Mouse (Mus musculus) hindbrain, embryonic 16.5 days (tissue): ENCODE measurements around the gene Dgkg. TPM values are rescaled to one million over a fixed set of nuclear protein-coding genes. Genes with fewer than 3 reads are reported as not detected.

ENCODE experiments used
- ATAC-seq: fragments of 200-750 bp; cut with Nextera tagmentation; 2 replicates; pipeline ENCODE4 v1.8.0; 2017; ENCODE audit warnings: moderate TSS enrichment, moderate library complexity
- H3K27ac ChIP-seq: fragments of 300-500 bp; sonication (generic); 2 replicates; pipeline ENCODE4 v1.5.1; 2014; ENCODE audit warnings: low read depth, mild to moderate bottlenecking, control low read depth, low read length, moderate library complexity
- H3K27me3 ChIP-seq: fragments of 300-500 bp; sonication (generic); replicated peaks from 2 replicates; pipeline ENCODE4 v1.6.1; 2014; ENCODE audit warnings: low read length; ENCODE audit not compliant: control insufficient read depth, insufficient read depth
- H3K36me3 ChIP-seq: fragments of 300-500 bp; sonication (generic); 2 replicates; pipeline ENCODE4 v1.6.1; 2014; ENCODE audit warnings: mild to moderate bottlenecking, low read length, moderate library complexity, mixed read lengths; ENCODE audit not compliant: control insufficient read depth, insufficient read depth
- H3K4me1 ChIP-seq: fragments of 300-500 bp; sonication (generic); 2 replicates; pipeline ENCODE4 v1.6.1; 2014; ENCODE audit warnings: low read depth, low read length; ENCODE audit not compliant: control insufficient read depth, insufficient read depth
- H3K4me2 ChIP-seq: fragments of 300-500 bp; sonication (generic); 2 replicates; pipeline ENCODE4 v1.6.1; 2014; ENCODE audit warnings: mild to moderate bottlenecking, low read length, control low read depth, moderate library complexity
- H3K4me3 ChIP-seq: fragments of 300-500 bp; sonication (generic); 2 replicates; pipeline ENCODE4 v1.5.1; 2014; ENCODE audit warnings: mild to moderate bottlenecking, low read length, control low read depth, moderate library complexity
- H3K9ac ChIP-seq: fragments of 300-500 bp; sonication (generic); 2 replicates; pipeline ENCODE4 v1.6.1; 2014; ENCODE audit warnings: low read depth, mild to moderate bottlenecking, control low read depth, low read length, moderate library complexity
- H3K9me3 ChIP-seq: fragments of 300-500 bp; sonication (generic); 2 replicates; pipeline ENCODE4 v1.6.1; 2014; ENCODE audit warnings: mild to moderate bottlenecking, low read length, moderate library complexity; ENCODE audit not compliant: control insufficient read depth
- WGBS: fragments of 180-500 bp; shearing (Covaris S2); extraction: QIAGEN DNeasy Blood & Tissue Kit; methylation state at CpG from one replicate; pipeline ENCODE4 v1.1.7; 2014; 5-methylcytosine and 5-hydroxymethylcytosine counted together
- polyA plus RNA-seq: library from polyadenylated mRNA; unstranded; fragments of >200 nt; fragmentation: Nextera tagmentation; extraction: Ambion mirVana; gene quantifications from 2 replicates; pipeline ENCODE4 v1.2.1, GENCODE M21; 2015

Dgkg gene
- polyA plus RNA-seq, 1 experiment from 2014 or later, result 6.9 TPM

DNA sequence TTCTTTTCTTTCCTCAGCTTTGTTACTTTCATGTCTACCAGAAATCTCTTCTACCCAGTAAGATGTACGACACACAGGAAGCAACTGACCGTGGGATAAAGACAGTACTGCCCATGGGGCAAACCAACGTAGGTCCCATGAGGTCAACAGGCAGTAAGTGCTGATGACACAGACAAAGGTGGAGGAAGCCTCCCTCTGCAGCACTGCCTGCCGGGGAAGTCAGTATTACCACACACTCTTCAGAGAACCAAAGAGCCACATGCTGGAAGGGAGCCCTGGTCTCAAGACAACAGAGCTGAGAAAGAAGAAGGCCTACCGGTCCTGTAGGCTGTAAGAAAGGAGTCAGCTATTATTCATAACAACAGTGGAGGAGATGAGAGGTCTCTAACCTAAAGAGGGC is 67.4 kb downstream of the Dgkg start:
- H3K4me1 ChIP-seq, result no peaks in the 10 kb centered on the region
- H3K27me3 ChIP-seq, result no peaks in the 10 kb centered on the region
- no peaks in the 10 kb centered on the region for H3K36me3 ChIP-seq
- H3K4me2 ChIP-seq, result no peak overlapping the region
- 76% methylated on average over 5 of the region's 5 CpGs for WGBS
- no peaks in the 10 kb centered on the region for H3K9me3 ChIP-seq
- no peak for ATAC-seq
- H3K4me3 ChIP-seq, result no peak overlapping the region
- no peak overlapping the region for H3K9ac ChIP-seq
- H3K27ac ChIP-seq, result no peak overlapping the region

DNA sequence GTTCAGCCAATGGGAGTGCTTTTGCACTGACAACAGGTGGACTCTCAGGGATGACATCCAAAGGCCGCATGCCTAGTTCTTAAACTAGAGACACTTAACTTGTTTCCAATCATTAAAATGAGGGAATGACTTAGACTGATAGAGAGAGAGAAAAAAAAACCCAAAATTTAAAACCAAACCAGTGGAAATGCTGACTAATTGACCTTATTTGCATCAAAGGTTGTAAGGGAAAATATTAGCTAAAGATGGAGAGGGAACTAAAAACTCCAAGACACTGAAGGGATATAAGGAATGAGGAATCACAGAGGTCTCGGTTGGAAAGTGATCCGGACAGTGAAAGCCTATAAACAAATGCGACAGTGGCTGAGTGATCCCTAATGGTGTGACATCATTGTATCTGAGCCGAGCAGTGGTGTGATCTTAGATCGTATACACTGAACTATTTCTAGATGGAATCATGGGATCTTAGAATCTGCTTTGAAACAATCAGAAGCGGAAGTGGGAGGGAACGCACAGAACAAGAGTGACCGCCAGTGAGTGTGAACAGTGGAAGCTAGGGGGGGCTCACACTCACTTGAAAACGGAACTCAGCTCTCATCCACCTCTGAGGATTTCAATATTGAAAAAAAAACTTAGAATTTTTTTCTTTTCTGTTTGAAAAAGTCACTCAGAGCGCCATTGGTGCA is 70.7 kb downstream of the Dgkg start:
- no peak overlapping the region for H3K9ac ChIP-seq
- ATAC-seq, result no peak
- no peaks in the 10 kb centered on the region for H3K9me3 ChIP-seq
- no peak overlapping the region for H3K27ac ChIP-seq
- no peaks in the 10 kb centered on the region for H3K36me3 ChIP-seq
- H3K4me2 ChIP-seq, result no peak overlapping the region
- H3K27me3 ChIP-seq, result no peaks in the 10 kb centered on the region
- no peak overlapping the region for H3K4me3 ChIP-seq
- WGBS, result 89% methylated on average over 11 of the region's 11 CpGs
- H3K4me1 ChIP-seq, result 0 out of 2 replicates have a peak, but pooled peaks cover 2% of the 10 kb centered on the region

DNA sequence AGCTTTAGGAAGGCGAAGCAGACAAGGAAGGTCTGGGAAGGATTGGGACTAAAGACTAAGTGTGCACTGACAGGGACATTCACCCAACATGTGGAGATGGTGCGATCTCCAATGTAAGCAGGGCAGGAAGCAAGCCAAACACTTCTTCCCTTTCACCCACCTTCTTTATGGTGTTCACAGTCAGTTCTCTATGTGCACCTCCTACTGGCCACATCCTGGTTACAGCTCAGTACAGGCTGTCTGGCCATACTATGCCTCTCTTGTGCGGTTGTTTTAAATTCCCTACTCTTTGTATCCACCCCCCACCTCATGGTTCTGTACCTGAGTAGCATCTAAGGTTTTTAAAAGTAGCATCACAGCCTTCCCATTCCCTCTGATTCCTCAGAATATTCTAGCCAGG is 71.5 kb downstream of the Dgkg start:
- H3K36me3 ChIP-seq, result no peaks in the 10 kb centered on the region
- ATAC-seq, result no peak
- WGBS, result 94% methylated on average over 3 of the region's 3 CpGs
- H3K27me3 ChIP-seq, result no peaks in the 10 kb centered on the region
- 0 out of 2 replicates have a peak, but pooled peaks cover 2% of the 10 kb centered on the region for H3K4me1 ChIP-seq
- H3K4me2 ChIP-seq, result no peak overlapping the region
- no peak overlapping the region for H3K27ac ChIP-seq
- H3K4me3 ChIP-seq, result no peak overlapping the region
- no peak overlapping the region for H3K9ac ChIP-seq
- H3K9me3 ChIP-seq, result no peaks in the 10 kb centered on the region

DNA sequence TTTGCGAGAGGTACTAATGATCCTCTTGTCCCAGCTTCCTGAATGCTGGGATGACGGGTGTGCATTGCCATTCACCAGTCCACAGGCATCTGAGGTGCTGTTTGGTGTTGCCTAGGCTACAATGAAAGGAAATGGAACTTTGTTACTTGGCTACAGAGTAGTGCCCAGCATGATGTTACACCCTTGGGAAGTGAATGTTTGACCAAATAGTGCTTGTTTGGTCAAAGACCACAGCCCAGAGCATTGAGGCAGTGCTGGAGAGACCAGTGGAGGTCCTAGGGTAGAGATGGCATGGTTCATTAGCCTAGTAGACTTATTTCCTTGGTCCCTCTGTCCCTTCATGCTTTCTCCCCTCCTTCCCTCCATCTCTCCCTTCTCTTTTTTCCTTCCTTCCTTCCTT is 73.6 kb downstream of the Dgkg start:
- Histone ChIP-seq H3K4me1 (0 out of 2 replicates have a peak, but pooled peaks cover 2% of the 10 kb centered on the region), H3K9me3 (no peaks in the 10 kb centered on the region), H3K27ac (no peak overlapping the region), H3K9ac (no peak overlapping the region), H3K27me3 (no peaks in the 10 kb centered on the region), H3K4me2 (no peak overlapping the region), H3K4me3 (no peak overlapping the region), H3K36me3 (no peaks in the 10 kb centered on the region)
- WGBS, result 27% methylated on average over 2 of the region's 2 CpGs
- no peak for ATAC-seq

- no peak overlapping the region for H3K4me2 ChIP-seq
- 46% methylated on average over 11 of the region's 11 CpGs for WGBS
Measured at GRCm38 (mm10) chr16:22582173-22582929, 74.7 kb downstream of the Dgkg start.

DNA sequence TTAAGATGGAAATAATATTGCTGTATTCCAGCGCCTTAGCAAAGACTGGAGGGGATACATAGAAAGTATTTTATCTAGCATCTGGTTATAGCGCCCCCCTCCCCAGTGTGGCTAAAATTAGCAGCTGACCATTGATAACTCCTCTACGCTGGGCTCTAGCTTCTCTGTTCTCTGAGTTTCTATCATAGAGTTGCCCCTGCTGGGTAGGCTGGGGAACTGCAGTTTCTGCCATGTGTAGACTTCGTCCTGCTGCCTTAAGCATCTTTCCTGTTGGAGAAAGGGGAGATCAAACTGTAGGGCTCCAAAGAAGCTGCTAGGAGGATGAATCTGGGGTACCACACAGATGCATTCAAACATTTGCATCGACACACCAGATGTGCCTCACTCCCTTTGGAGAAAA is 76.9 kb downstream of the Dgkg start:
- no peak for ATAC-seq
- 47% methylated on average over 5 of the region's 5 CpGs for WGBS
- Histone ChIP-seq H3K36me3 (no peaks in the 10 kb centered on the region), H3K4me1 (0 out of 2 replicates have a peak, but pooled peaks cover 2% of the 10 kb centered on the region), H3K27ac (no peak overlapping the region), H3K27me3 (no peaks in the 10 kb centered on the region), H3K9me3 (no peaks in the 10 kb centered on the region), H3K4me2 (no peak overlapping the region), H3K4me3 (no peak overlapping the region), H3K9ac (no peak overlapping the region)

More at GRCm38 (mm10) chr16:22582173-22582929, 74.7 kb downstream of the Dgkg start:
- Histone ChIP-seq H3K4me3 (no peak overlapping the region), H3K4me1 (0 out of 2 replicates have a peak, but pooled peaks cover 2% of the 10 kb centered on the region), H3K27ac (no peak overlapping the region), H3K27me3 (no peaks in the 10 kb centered on the region), H3K36me3 (no peaks in the 10 kb centered on the region), H3K9me3 (no peaks in the 10 kb centered on the region), H3K9ac (no peak overlapping the region)
- ATAC-seq, result peak; percentile 20; the same call in 1 of the 2 replicates

DNA sequence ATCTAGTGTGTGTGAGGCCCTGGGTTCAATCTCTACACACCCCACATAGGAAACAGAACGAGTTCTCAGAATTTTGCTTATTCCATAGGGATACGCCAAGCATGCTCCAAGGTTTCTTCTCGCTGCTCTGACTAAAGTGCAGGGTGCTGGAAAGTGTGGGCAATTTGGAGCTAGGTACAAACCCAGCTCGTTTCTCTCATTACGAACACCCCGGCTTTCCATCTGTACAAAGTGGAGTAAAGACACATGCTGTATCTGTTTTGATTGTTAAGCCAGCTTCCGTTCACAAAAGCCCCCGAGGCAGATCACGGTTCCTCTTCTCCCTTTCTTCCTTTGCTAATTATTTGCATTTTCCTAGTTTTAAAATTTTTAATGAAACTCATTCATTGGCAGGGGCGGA is 78.1 kb downstream of the Dgkg start:
- no peak overlapping the region for H3K4me2 ChIP-seq
- no peaks in the 10 kb centered on the region for H3K27me3 ChIP-seq
- ATAC-seq, result no peak
- H3K9ac ChIP-seq, result no peak overlapping the region
- H3K9me3 ChIP-seq, result no peaks in the 10 kb centered on the region
- H3K27ac ChIP-seq, result no peak overlapping the region
- no peaks in the 10 kb centered on the region for H3K36me3 ChIP-seq
- 0 out of 2 replicates have a peak, but pooled peaks cover 2% of the 10 kb centered on the region for H3K4me1 ChIP-seq
- no peak overlapping the region for H3K4me3 ChIP-seq
- 89% methylated on average over 10 of the region's 10 CpGs for WGBS

- Histone ChIP-seq H3K27ac (no peak overlapping the region), H3K36me3 (no peaks in the 10 kb centered on the region), H3K4me1 (0 out of 2 replicates have a peak, but pooled peaks cover 2% of the 10 kb centered on the region), H3K4me2 (no peak overlapping the region), H3K4me3 (no peak overlapping the region), H3K9ac (no peak overlapping the region), H3K27me3 (peaks cover 3% of the 10 kb centered on the region; the same call in 1 of the 2 replicates), H3K9me3 (no peaks in the 10 kb centered on the region)
- ATAC-seq, result no peak
- 60% methylated on average over 8 of the region's 8 CpGs for WGBS
Measured at GRCm38 (mm10) chr16:22577656-22578055, 79.4 kb downstream of the Dgkg start.

GRCm38 (mm10) chr16:22574164-22574563 is 82.9 kb downstream of the Dgkg start:
- WGBS, result 74% methylated on average over 7 of the region's 7 CpGs

More at GRCm38 (mm10) chr16:22574164-22574563, 82.9 kb downstream of the Dgkg start:
- Histone ChIP-seq H3K36me3 (no peaks in the 10 kb centered on the region), H3K4me1 (no peaks in the 10 kb centered on the region), H3K4me3 (no peak overlapping the region), H3K27me3 (peaks cover 4% of the 10 kb centered on the region; the same call in 1 of the 2 replicates), H3K9me3 (no peaks in the 10 kb centered on the region), H3K9ac (no peak overlapping the region), H3K4me2 (no peak overlapping the region), H3K27ac (no peak overlapping the region)
- no peak for ATAC-seq
